Comparison of ENCODE assay signal across 29 mouse cellular contexts in the genomic region with DNA sequence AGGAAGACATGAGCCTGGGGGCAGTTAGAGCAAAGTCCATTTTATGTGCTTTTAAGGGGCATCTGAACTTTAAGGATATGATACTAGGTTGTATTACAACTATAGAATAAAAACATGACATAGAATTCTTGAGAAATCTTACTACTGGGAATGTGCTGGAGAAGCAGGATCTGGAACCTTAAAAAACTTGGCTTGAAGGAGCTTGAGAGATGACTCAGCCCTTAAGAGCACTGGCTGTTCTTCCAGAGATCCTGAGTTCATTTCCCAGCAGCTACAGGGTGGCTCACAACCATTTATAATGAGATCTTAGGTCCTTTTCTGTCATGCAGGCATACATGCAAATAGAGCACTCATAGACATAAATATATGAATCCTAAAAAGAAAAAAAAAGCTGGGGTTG. TPM values are rescaled to one million over a fixed set of nuclear protein-coding genes. Genes with fewer than 3 reads are reported as not detected.
"Had no signal": no experiment of that assay in that cellular context is flagged by ENCODE, and none has a peak within 500 bp of the region (broad histone marks: within the 10 kb centered on the region; RNA-seq: fewer than 3 reads in every experiment).

No protein-coding gene starts in this region.

- H3K4me1 ChIP-seq: liver, embryonic 13.5 days; midbrain, embryonic 10.5 days; midbrain, embryonic 13.5 days; neural tube, embryonic 13.5 days; stomach, embryonic 15.5 days had no signal

- H3K4me3 ChIP-seq: layer of hippocampus, adult 2 months; liver, embryonic 13.5 days; megakaryocyte, embryonic 14.5 days; midbrain, embryonic 10.5 days; midbrain, embryonic 13.5 days; myocyte; neural tube, embryonic 13.5 days; stomach, embryonic 15.5 days had no signal

- ATAC-seq: midbrain, embryonic 13.5 days; midbrain, embryonic 16.5 days had no signal

- H3K36me3 ChIP-seq: liver, embryonic 13.5 days; midbrain, embryonic 10.5 days; midbrain, embryonic 13.5 days; neural tube, embryonic 13.5 days; stomach, embryonic 15.5 days had no signal

- H3K27me3 ChIP-seq: liver, embryonic 13.5 days; midbrain, embryonic 13.5 days; neural tube, embryonic 13.5 days; stomach, embryonic 15.5 days had no signal

- DNase-seq: kidney, adult 18-20 months; kidney, adult 9 months; kidney, postnatal 25 days; layer of hippocampus, adult 9-11 months; liver, embryonic 13.5 days; lung, embryonic 14.5 days; lung, postnatal 10 days; lung, postnatal 36 days; thymus, postnatal 25 days had no signal

- H3K9me3 ChIP-seq: liver, embryonic 13.5 days; megakaryocyte, embryonic 14.5 days; midbrain, embryonic 10.5 days; midbrain, embryonic 13.5 days; neural tube, embryonic 13.5 days; stomach, embryonic 15.5 days had no signal

- H3K27ac ChIP-seq: kidney, postnatal 0 days; layer of hippocampus, adult 2 months; liver, embryonic 13.5 days; midbrain, embryonic 10.5 days; midbrain, embryonic 13.5 days; neural tube, embryonic 13.5 days; stomach, embryonic 15.5 days had no signal

- H3K9ac ChIP-seq: liver, embryonic 13.5 days; lung, embryonic 14.5 days; midbrain, embryonic 13.5 days; neural tube, embryonic 13.5 days; stomach, embryonic 15.5 days had no signal

- H3K4me2 ChIP-seq: liver, embryonic 13.5 days; lung, embryonic 14.5 days; midbrain, embryonic 13.5 days; neural tube, embryonic 13.5 days; stomach, embryonic 15.5 days had no signal

RNA-seq across cellular contexts. Expression of a gene that starts 46.7 kb away (rescaled TPM):
- total RNA-seq: layer of hippocampus, adult 2 months; layer of hippocampus, postnatal 25 days; left cerebral cortex, adult 18-20 months; left cerebral cortex, postnatal 25 days; liver, adult 2 months; monocyte, adult 5-6 weeks; neutrophil, adult 5-6 weeks had no signal
- polyA plus RNA-seq: kidney, postnatal 0 days; large intestine, adult 2 months; limb, embryonic 11.5 days; limb, embryonic 14.5 days; liver, adult 2 months; liver, embryonic 13.5 days; liver, embryonic 16.5 days; lung, embryonic 14.5 days; midbrain, embryonic 10.5 days; midbrain, embryonic 13.5 days; midbrain, embryonic 16.5 days; myocyte; neural tube, embryonic 13.5 days; stomach, embryonic 15.5 days; thymus, postnatal 0 days had no signal
